Mouse (Mus musculus) left cerebral cortex, adult 8-10 months (tissue): ENCODE data around the gene Btbd1. TPM values are rescaled to one million over a fixed set of nuclear protein-coding genes. Genes with fewer than 3 reads are reported as not detected.
A peak's percentile ranks its signal among the peaks of the same experiment; 100 is the strongest.

Source experiments
- DNase-seq, 2 experiments: peaks; one replicate each; pipeline ENCODE4 v3.0.0; 2022; ENCODE audit warnings: low spot score in 2 of 2
- total RNA-seq, 4 experiments: library from RNA; stranded (reverse); gene quantifications; 2 replicates each; pipeline ENCODE4 v1.2.4; 2022

Gene Btbd1
- total RNA-seq: 100 to 1,000 TPM; 102 to 123 (median 113) TPM

GRCm38 (mm10) chr7:81829379-81829894 lies at the start of gene Btbd1:
Gene Btbd1 (minus strand): TSS chr7:81829431.
- peak; percentile 50 to 80 for DNase-seq

GRCm38 (mm10) chr7:81875372-81875771 lies 46.1 kb upstream of the Btbd1 start:
- DNase-seq: no peak

GRCm38 (mm10) chr7:81874636-81875035 lies 45.4 kb upstream of the Btbd1 start:
- DNase-seq: no peak

- no peak for DNase-seq
Observed at GRCm38 (mm10) chr7:81873807-81874206, 44.6 kb upstream of the Btbd1 start.

GRCm38 (mm10) chr7:81872493-81873013 lies 43.3 kb upstream of the Btbd1 start:
- no peak for DNase-seq

GRCm38 (mm10) chr7:81868158-81868557 lies 38.9 kb upstream of the Btbd1 start:
- no peak for DNase-seq

GRCm38 (mm10) chr7:81867231-81867930 lies 38.1 kb upstream of the Btbd1 start:
- no peak for DNase-seq

GRCm38 (mm10) chr7:81865937-81866336 lies 36.7 kb upstream of the Btbd1 start:
- no peak for DNase-seq

GRCm38 (mm10) chr7:81864552-81864951 lies 35.3 kb upstream of the Btbd1 start:
- DNase-seq: no peak

GRCm38 (mm10) chr7:81862587-81863583 lies 33.7 kb upstream of the Btbd1 start:
- no peak for DNase-seq

- DNase-seq: no peak
Observed at GRCm38 (mm10) chr7:81861921-81862320, 32.7 kb upstream of the Btbd1 start.

- DNase-seq: no peak
Observed at GRCm38 (mm10) chr7:81861461-81861860, 32.2 kb upstream of the Btbd1 start.

- DNase-seq: no peak
Observed at GRCm38 (mm10) chr7:81860996-81861395, 31.8 kb upstream of the Btbd1 start.

- DNase-seq: no peak
Observed at GRCm38 (mm10) chr7:81860071-81860470, 30.8 kb upstream of the Btbd1 start.

- no peak for DNase-seq
Observed at GRCm38 (mm10) chr7:81858968-81859721, 29.9 kb upstream of the Btbd1 start, which contains the start of gene Tm6sf1. Gene Tm6sf1 (plus strand): TSS chr7:81859001.

- no peak for DNase-seq
Observed at GRCm38 (mm10) chr7:81858236-81858635, 29.0 kb upstream of the Btbd1 start.

GRCm38 (mm10) chr7:81856221-81856620 lies 27.0 kb upstream of the Btbd1 start:
- no peak for DNase-seq

- DNase-seq: no peak
Observed at GRCm38 (mm10) chr7:81855694-81856093, 26.5 kb upstream of the Btbd1 start, which contains the start of gene Gm10160. Gene Gm10160 (minus strand): TSS chr7:81855794.

- DNase-seq: no peak
Observed at GRCm38 (mm10) chr7:81854568-81855307, 25.5 kb upstream of the Btbd1 start.

GRCm38 (mm10) chr7:81851706-81852105 lies 22.5 kb upstream of the Btbd1 start:
- DNase-seq: no peak
